Mouse (Mus musculus) spleen, adult 2 months (tissue): Measurements from ENCODE around the gene Aox1. TPM values are rescaled to one million over a fixed set of nuclear protein-coding genes. Genes with fewer than 3 reads are reported as not detected.

Experiments
- DNase-seq, 2 experiments: peaks; one replicate each; pipeline versions ENCODE4 v3.0.0 to v3.0.0-alpha.2; 2012 to 2021; ENCODE audit warnings: low spot score in 2 of 2, low read depth in 1 of 2
- H3K27ac ChIP-seq: fragments of 200-500 bp; 2 replicates; pipeline ENCODE4 v1.5.1; 2012; ENCODE audit warnings: low read length, inconsistent platforms; ENCODE audit not compliant: insufficient read depth
- H3K27me3 ChIP-seq: fragments of 200-500 bp; 2 replicates; pipeline ENCODE4 v1.6.1; 2012; ENCODE audit warnings: mild to moderate bottlenecking, moderate library complexity, low read length, inconsistent platforms; ENCODE audit not compliant: control insufficient read depth, insufficient read depth
- H3K36me3 ChIP-seq: fragments of 200-500 bp; 2 replicates; pipeline ENCODE4 v1.6.1; 2012; ENCODE audit warnings: mild to moderate bottlenecking, low read length, inconsistent platforms; ENCODE audit not compliant: control insufficient read depth, insufficient read depth
- H3K4me1 ChIP-seq: fragments of 200-500 bp; 2 replicates; pipeline ENCODE4 v1.6.1; 2011; ENCODE audit warnings: inconsistent platforms; ENCODE audit not compliant: control insufficient read depth, insufficient read depth, insufficient read length
- H3K4me3 ChIP-seq: fragments of 200-500 bp; 2 replicates; pipeline ENCODE4 v1.5.1; 2011; ENCODE audit warnings: mild to moderate bottlenecking, inconsistent platforms; ENCODE audit not compliant: insufficient read depth, insufficient read length; ENCODE audit errors: extremely low read depth
- CTCF ChIP-seq: fragments of 200-500 bp; IDR thresholded peaks from 2 replicates; pipeline ENCODE4 v1.5.1; 2011; ENCODE audit warnings: mild to moderate bottlenecking, inconsistent platforms; ENCODE audit not compliant: insufficient read depth, insufficient read length, insufficient replicate concordance; ENCODE audit errors: extremely low read depth
- POLR2A ChIP-seq: fragments of 200-500 bp; IDR thresholded peaks from 2 replicates; pipeline ENCODE4 v1.6.1; 2011; ENCODE audit warnings: low read depth, low read length, inconsistent platforms
- WGBS: fragments of 180-500 bp; shearing (Covaris S2); methylation state at CpG from one replicate; pipeline ENCODE4 v1.1.7; 2018; 5-methylcytosine and 5-hydroxymethylcytosine counted together
- polyA plus RNA-seq: library from polyadenylated mRNA; depleted of rRNA; stranded (reverse); fragments of >200 nt; gene quantifications from 2 replicates; pipeline ENCODE4 v1.2.3, GENCODE M21; 2012

Gene Aox1
- polyA plus RNA-seq, 1 experiment = 0.57 TPM

DNA sequence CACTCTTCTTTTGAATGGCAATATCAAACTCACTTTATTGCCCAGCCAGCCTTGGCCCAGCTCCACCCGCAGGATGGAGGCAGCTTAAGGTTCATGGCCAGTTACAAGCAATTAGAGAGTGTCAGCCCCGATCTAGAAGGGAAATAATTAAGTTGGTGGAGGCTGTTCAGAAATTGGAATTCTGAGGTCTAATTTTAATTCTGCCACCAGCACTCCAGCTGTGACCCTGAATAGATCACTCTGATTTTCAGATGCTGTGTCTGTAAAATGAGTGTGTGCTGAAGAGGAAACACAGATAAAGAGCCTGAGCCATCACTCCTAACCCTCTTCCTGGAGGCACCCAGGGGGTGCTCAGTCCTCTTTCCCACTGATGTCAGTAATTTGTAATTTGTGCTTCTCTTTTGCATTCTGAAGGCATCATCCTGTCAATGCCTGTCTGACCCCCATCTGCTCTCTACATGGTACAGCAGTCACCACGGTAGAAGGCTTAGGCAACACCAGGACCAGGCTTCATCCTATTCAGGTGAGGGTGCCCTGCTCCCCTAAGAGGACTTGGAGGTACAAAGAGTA lies 17.1 kb downstream of the Aox1 start:
- Histone ChIP-seq H3K27ac (no peak overlapping the region), H3K36me3 (no peaks in the 10 kb centered on the region), H3K27me3 (no peaks in the 10 kb centered on the region), H3K4me1 (no peaks in the 10 kb centered on the region), H3K4me3 (no peak overlapping the region)
- TF ChIP-seq POLR2A = no peak
- 80% methylated on average over 3 of the region's 3 CpGs for WGBS
- DNase-seq = no peak

- no peak overlapping the region for H3K27ac ChIP-seq
- no peak overlapping the region for H3K4me3 ChIP-seq
- no peaks in the 10 kb centered on the region for H3K36me3 ChIP-seq
- 87% methylated on average over 5 of the region's 5 CpGs for WGBS
- TF ChIP-seq CTCF = no peak
- TF ChIP-seq POLR2A = no peak
- H3K27me3 ChIP-seq = no peaks in the 10 kb centered on the region
- DNase-seq = no peak
- no peaks in the 10 kb centered on the region for H3K4me1 ChIP-seq
Measured at GRCm38 (mm10) chr1:58049126-58049525, 19.4 kb downstream of the Aox1 start.

- DNase-seq = no peak
- WGBS = 95% methylated on average over 11 of the region's 11 CpGs
- no peaks in the 10 kb centered on the region for H3K36me3 ChIP-seq
- H3K27ac ChIP-seq = no peak overlapping the region
- no peaks in the 10 kb centered on the region for H3K4me1 ChIP-seq
- TF ChIP-seq CTCF = no peak
- no peak for TF ChIP-seq POLR2A
- no peaks in the 10 kb centered on the region for H3K27me3 ChIP-seq
- no peak overlapping the region for H3K4me3 ChIP-seq
Measured at GRCm38 (mm10) chr1:58055598-58055997, 25.9 kb downstream of the Aox1 start.

DNA sequence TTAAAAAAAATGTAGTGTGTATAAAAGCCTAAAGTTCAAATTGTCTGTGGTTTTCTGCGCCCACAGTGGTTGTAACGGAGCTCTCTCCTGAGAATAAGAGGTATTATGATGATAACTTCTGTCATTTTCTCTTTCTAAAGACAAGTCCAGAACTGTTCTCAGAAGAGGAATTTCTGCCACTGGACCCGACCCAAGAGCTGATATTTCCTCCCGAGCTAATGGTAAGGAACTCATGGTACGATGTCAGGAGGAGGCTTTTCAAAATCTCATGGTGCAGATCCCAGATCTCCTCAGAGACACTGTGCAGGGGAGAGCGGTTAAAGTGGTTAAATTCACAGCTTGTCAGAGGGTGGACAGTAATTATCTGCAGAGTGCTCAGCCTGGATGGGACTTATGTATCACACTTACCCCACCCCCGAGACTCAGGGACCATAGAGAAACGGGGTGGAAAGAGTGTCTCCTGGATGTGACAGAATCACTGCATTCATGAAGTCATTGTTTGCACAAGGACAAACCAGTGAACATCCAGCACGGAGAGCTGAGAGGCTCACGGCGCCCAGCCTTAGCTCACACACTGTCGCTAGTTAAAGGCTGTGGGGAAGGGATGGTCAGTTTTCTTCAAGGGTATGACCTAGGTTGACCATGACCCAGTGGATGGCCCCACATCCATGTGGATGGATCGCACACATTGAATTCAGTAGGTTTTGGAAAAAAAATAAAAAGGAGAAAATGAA lies 26.5 kb downstream of the Aox1 start:
- no peaks in the 10 kb centered on the region for H3K36me3 ChIP-seq
- no peak overlapping the region for H3K4me3 ChIP-seq
- DNase-seq = no peak
- no peak for TF ChIP-seq CTCF
- TF ChIP-seq POLR2A = no peak
- 81% methylated on average over 13 of the region's 13 CpGs for WGBS
- no peaks in the 10 kb centered on the region for H3K27me3 ChIP-seq
- H3K27ac ChIP-seq = no peak overlapping the region
- H3K4me1 ChIP-seq = no peaks in the 10 kb centered on the region

GRCm38 (mm10) chr1:58056939-58057338 lies 27.2 kb downstream of the Aox1 start:
- no peak overlapping the region for H3K4me3 ChIP-seq
- no peaks in the 10 kb centered on the region for H3K36me3 ChIP-seq
- 58% methylated on average over 11 of the region's 11 CpGs for WGBS
- no peaks in the 10 kb centered on the region for H3K27me3 ChIP-seq
- H3K4me1 ChIP-seq = no peaks in the 10 kb centered on the region
- no peak for TF ChIP-seq CTCF
- TF ChIP-seq POLR2A = no peak
- no peak for DNase-seq
- no peak overlapping the region for H3K27ac ChIP-seq

DNA sequence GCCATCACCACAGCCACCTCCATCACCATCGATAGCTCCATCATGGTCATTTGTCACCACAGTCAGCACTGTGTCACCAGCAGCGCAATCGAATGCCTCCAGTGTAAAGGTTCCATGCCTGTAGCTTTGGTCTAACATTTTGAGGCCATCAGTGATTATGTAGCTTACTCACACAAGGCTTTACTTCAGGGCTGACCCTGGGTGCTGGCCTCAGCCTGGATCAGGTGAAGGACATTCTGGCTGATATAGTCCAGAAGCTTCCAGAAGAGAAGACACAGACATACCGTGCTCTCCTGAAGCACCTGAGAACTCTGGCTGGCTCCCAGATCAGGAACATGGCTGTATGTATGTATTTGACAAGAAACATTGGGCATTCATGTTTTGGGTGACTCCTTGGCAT lies 29.1 kb downstream of the Aox1 start:
- H3K4me3 ChIP-seq = no peak overlapping the region
- no peaks in the 10 kb centered on the region for H3K36me3 ChIP-seq
- no peaks in the 10 kb centered on the region for H3K27me3 ChIP-seq
- no peak for TF ChIP-seq CTCF
- TF ChIP-seq POLR2A = no peak
- DNase-seq = no peak
- no peak overlapping the region for H3K27ac ChIP-seq
- WGBS = 91% methylated on average over 4 of the region's 4 CpGs
- no peaks in the 10 kb centered on the region for H3K4me1 ChIP-seq

GRCm38 (mm10) chr1:58062131-58062530 lies 32.4 kb downstream of the Aox1 start:
- H3K36me3 ChIP-seq = no peaks in the 10 kb centered on the region
- H3K4me1 ChIP-seq = no peaks in the 10 kb centered on the region
- TF ChIP-seq POLR2A (no peak), CTCF (no peak)
- no peak overlapping the region for H3K4me3 ChIP-seq
- WGBS = 93% methylated on average over 7 of the region's 7 CpGs
- no peaks in the 10 kb centered on the region for H3K27me3 ChIP-seq
- DNase-seq = no peak
- no peak overlapping the region for H3K27ac ChIP-seq
